ENCODE assay signal across 29 mouse cellular contexts in the genomic region with DNA sequence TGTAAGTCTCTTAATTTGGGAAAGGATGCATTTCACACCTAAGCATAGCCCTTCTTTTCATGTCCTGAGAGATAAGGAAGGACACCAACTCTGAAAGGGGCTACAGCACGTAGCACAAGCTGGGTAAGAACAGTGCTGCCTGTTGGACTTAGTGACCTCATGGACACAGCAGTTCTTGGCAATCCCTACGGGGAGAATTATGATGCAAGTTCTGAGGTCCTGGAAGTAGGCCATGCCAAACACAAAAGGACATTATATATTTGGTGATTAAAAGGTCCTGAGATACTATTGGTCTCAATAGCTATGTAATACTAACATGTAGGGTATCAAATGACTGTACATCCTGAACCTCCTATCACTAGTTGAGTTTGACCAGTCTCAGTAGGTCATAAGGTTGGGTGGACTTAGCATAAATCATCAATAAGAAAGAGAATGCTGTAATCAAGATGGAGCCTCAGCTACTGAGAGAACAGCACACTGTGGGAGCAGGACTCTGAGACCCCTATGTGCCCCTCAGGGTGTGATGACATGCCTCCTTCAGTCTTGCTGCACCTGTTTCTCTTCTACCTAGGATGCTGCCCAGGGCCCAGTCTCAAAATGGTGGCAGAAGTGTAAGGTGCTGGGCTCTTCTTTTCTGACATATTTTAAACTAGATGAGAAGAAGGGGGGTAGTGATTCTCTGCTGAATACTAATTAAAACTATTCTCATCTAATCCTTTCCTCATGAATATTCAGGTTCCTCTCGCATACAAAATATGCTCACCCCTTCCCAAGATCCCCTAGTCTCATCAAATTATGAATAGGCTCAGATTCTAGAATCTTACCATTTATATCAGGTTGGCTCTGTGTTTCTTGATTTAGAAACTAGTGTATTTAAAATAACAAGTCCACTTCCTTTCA.
DNase-seq lines count a peak whose midpoint lies in the region; ATAC-seq lines count a peak whose summit lies in the region.
"Had no signal": no experiment of that assay in that cellular context is flagged by ENCODE, and none has a peak within 500 bp of the region (broad histone marks: within the 10 kb centered on the region; RNA-seq: fewer than 3 reads in every experiment).

No protein-coding gene starts in this region.

- H3K9me3 ChIP-seq in forebrain, embryonic 12.5 days: no peaks in the 10 kb centered on the region
- H3K9me3 ChIP-seq in forebrain, embryonic 11.5 days (ENCODE audit: control insufficient read depth, low read length): no peaks in the 10 kb centered on the region
- H3K9me3 ChIP-seq in midbrain, embryonic 12.5 days: no peaks in the 10 kb centered on the region
- no peaks in the 10 kb centered on the region for H3K9me3 ChIP-seq in midbrain, embryonic 16.5 days (replicated peaks; ENCODE audit: control insufficient read depth, low read length, poor library complexity, severe bottlenecking)
- no peaks in the 10 kb centered on the region for H3K9me3 ChIP-seq in forebrain, embryonic 15.5 days
- H3K9me3 ChIP-seq: heart, embryonic 10.5 days; heart, embryonic 15.5 days; hindbrain, embryonic 12.5 days; limb, embryonic 13.5 days; liver, embryonic 13.5 days; neural tube, embryonic 12.5 days had no signal

- H3K27me3 ChIP-seq in forebrain, embryonic 12.5 days: no peaks in the 10 kb centered on the region
- no peaks in the 10 kb centered on the region for H3K27me3 ChIP-seq in forebrain, embryonic 11.5 days (ENCODE audit: control insufficient read depth, insufficient read depth, low read length)
- no peaks in the 10 kb centered on the region for H3K27me3 ChIP-seq in midbrain, embryonic 12.5 days
- no peaks in the 10 kb centered on the region for H3K27me3 ChIP-seq in midbrain, embryonic 16.5 days (ENCODE audit: control insufficient read depth, insufficient read depth, low read depth, low read length)
- H3K27me3 ChIP-seq in forebrain, embryonic 15.5 days: no peaks in the 10 kb centered on the region
- H3K27me3 ChIP-seq: heart, embryonic 15.5 days; hindbrain, embryonic 12.5 days; limb, embryonic 13.5 days; liver, embryonic 13.5 days; neural tube, embryonic 12.5 days had no signal

- 0 out of 2 replicates have a peak, but pooled peaks have one; percentile 33 for ATAC-seq in forebrain, embryonic 12.5 days (ENCODE audit: low FRiP score)
- ATAC-seq in forebrain, embryonic 11.5 days (replicated peaks; ENCODE audit: low FRiP score): no peak
- ATAC-seq in midbrain, embryonic 12.5 days (ENCODE audit: low FRiP score, low read depth): peak; percentile 49; the same call in 1 of the 2 replicates
- ATAC-seq in midbrain, embryonic 16.5 days: no peak
- ATAC-seq in forebrain, embryonic 15.5 days (replicated peaks): peak; percentile 64
- ATAC-seq: CD4-positive, CD25-positive, alpha-beta regulatory T cell, adult 4 months; intestine, embryonic 16.5 days; lung, postnatal 0 days had no signal

- no peaks in the 10 kb centered on the region for H3K36me3 ChIP-seq in forebrain, embryonic 12.5 days (replicated peaks)
- no peaks in the 10 kb centered on the region for H3K36me3 ChIP-seq in forebrain, embryonic 11.5 days (ENCODE audit: control insufficient read depth, insufficient read depth, low read length)
- H3K36me3 ChIP-seq in midbrain, embryonic 12.5 days: no peaks in the 10 kb centered on the region
- H3K36me3 ChIP-seq in midbrain, embryonic 16.5 days (ENCODE audit: control insufficient read depth, insufficient read depth, low read length): no peaks in the 10 kb centered on the region
- no peaks in the 10 kb centered on the region for H3K36me3 ChIP-seq in forebrain, embryonic 15.5 days
- H3K36me3 ChIP-seq: heart, embryonic 10.5 days; heart, embryonic 15.5 days; hindbrain, embryonic 12.5 days; limb, embryonic 13.5 days; liver, embryonic 13.5 days; neural tube, embryonic 12.5 days had no signal

- H3K27ac ChIP-seq in forebrain, embryonic 12.5 days: no peak overlapping the region
- H3K27ac ChIP-seq in forebrain, embryonic 11.5 days (ENCODE audit: low read depth, low read length): no peak overlapping the region
- no peak overlapping the region for H3K27ac ChIP-seq in midbrain, embryonic 12.5 days (replicated peaks)
- no peak overlapping the region for H3K27ac ChIP-seq in midbrain, embryonic 16.5 days (ENCODE audit: low read length)
- H3K27ac ChIP-seq in forebrain, embryonic 15.5 days (replicated peaks): peak overlapping the region; percentile 46; the same call in 1 of the 2 replicates
- H3K27ac ChIP-seq: heart, embryonic 10.5 days; heart, embryonic 15.5 days; hindbrain, embryonic 12.5 days; kidney, postnatal 0 days; limb, embryonic 13.5 days; liver, embryonic 13.5 days; neural tube, embryonic 12.5 days had no signal

- no peak for DNase-seq in forebrain, embryonic 11.5 days (ENCODE audit: low spot score)
- peak; percentile 75 for DNase-seq in adipocyte (ENCODE audit: low spot score)
- DNase-seq in spleen, postnatal 10 days (ENCODE audit: low spot score in 2 of 2): no peak
- DNase-seq: adrenal gland, postnatal 36 days; cerebellum, adult 8-10 months; cerebellum, postnatal 25 days; gastrocnemius, postnatal 10 days; kidney, adult 8-10 months; kidney, postnatal 4 days; liver, embryonic 13.5 days; lung, adult 18-20 months; right cerebral cortex, adult 18-20 months; spleen, adult 18-20 months; thymus, adult 2 months; thymus, postnatal 36 days had no signal

- no peak overlapping the region for H3K4me3 ChIP-seq in forebrain, embryonic 12.5 days (replicated peaks)
- H3K4me3 ChIP-seq in forebrain, embryonic 11.5 days (ENCODE audit: low read depth, low read length): no peak overlapping the region
- no peak overlapping the region for H3K4me3 ChIP-seq in midbrain, embryonic 12.5 days
- no peak overlapping the region for H3K4me3 ChIP-seq in midbrain, embryonic 16.5 days (ENCODE audit: low read depth, low read length)
- H3K4me3 ChIP-seq in forebrain, embryonic 15.5 days: no peak overlapping the region
- H3K4me3 ChIP-seq: heart, embryonic 10.5 days; heart, embryonic 15.5 days; hindbrain, embryonic 12.5 days; limb, embryonic 13.5 days; liver, embryonic 13.5 days; myocyte; neural tube, embryonic 12.5 days had no signal

- H3K4me1 ChIP-seq in forebrain, embryonic 12.5 days: peaks cover 5% of the 10 kb centered on the region; the same call in 1 of the 2 replicates
- H3K4me1 ChIP-seq in forebrain, embryonic 11.5 days (replicated peaks; ENCODE audit: control insufficient read depth, insufficient read depth, low read length): no peaks in the 10 kb centered on the region
- 0 out of 2 replicates have a peak, but pooled peaks cover 4% of the 10 kb centered on the region for H3K4me1 ChIP-seq in midbrain, embryonic 12.5 days
- peaks cover 3% of the 10 kb centered on the region; the same call in 1 of the 2 replicates for H3K4me1 ChIP-seq in midbrain, embryonic 16.5 days (ENCODE audit: control insufficient read depth, insufficient read depth, low read length)
- H3K4me1 ChIP-seq in forebrain, embryonic 15.5 days: peaks cover 10% of the 10 kb centered on the region
- H3K4me1 ChIP-seq: heart, embryonic 10.5 days; heart, embryonic 15.5 days; hindbrain, embryonic 12.5 days; limb, embryonic 13.5 days; liver, embryonic 13.5 days; neural tube, embryonic 12.5 days had no signal

- no peak overlapping the region for H3K4me2 ChIP-seq in forebrain, embryonic 12.5 days
- no peak overlapping the region for H3K4me2 ChIP-seq in forebrain, embryonic 11.5 days (ENCODE audit: low read depth, low read length, severe bottlenecking)
- H3K4me2 ChIP-seq in midbrain, embryonic 12.5 days (replicated peaks): no peak overlapping the region
- H3K4me2 ChIP-seq in midbrain, embryonic 16.5 days (ENCODE audit: low read length): no peak overlapping the region
- no peak overlapping the region for H3K4me2 ChIP-seq in forebrain, embryonic 15.5 days (replicated peaks)
- H3K4me2 ChIP-seq: heart, embryonic 15.5 days; hindbrain, embryonic 12.5 days; limb, embryonic 13.5 days; liver, embryonic 13.5 days; neural tube, embryonic 12.5 days had no signal

- no peak overlapping the region for H3K9ac ChIP-seq in forebrain, embryonic 12.5 days
- H3K9ac ChIP-seq in forebrain, embryonic 11.5 days (ENCODE audit: low read length): no peak overlapping the region
- H3K9ac ChIP-seq in midbrain, embryonic 12.5 days (replicated peaks): no peak overlapping the region
- H3K9ac ChIP-seq in midbrain, embryonic 16.5 days (ENCODE audit: low read depth, low read length): no peak overlapping the region
- no peak overlapping the region for H3K9ac ChIP-seq in forebrain, embryonic 15.5 days (replicated peaks)
- H3K9ac ChIP-seq: heart, embryonic 15.5 days; hindbrain, embryonic 12.5 days; limb, embryonic 13.5 days; liver, embryonic 13.5 days; neural tube, embryonic 12.5 days had no signal

- whole genome bisulfite sequencing in forebrain, embryonic 12.5 days: 62% methylated on average over 3 of the region's 3 CpGs
- WGBS in forebrain, embryonic 11.5 days: 79% methylated on average over 3 of the region's 3 CpGs
- WGBS in midbrain, embryonic 12.5 days: 71% methylated on average over 3 of the region's 3 CpGs
- WGBS in midbrain, embryonic 16.5 days: 72% methylated on average over 3 of the region's 3 CpGs
- 51% methylated on average over 3 of the region's 3 CpGs for WGBS in forebrain, embryonic 15.5 days

Comparison
In these comparisons a context has a peak if more than half of its experiments do, and no peak if none do; other contexts are left out.
1. ATAC-seq: peak in forebrain, embryonic 12.5 days (single experiment), midbrain, embryonic 12.5 days (single experiment) and forebrain, embryonic 15.5 days (single experiment); none in forebrain, embryonic 11.5 days (single experiment) and midbrain, embryonic 16.5 days (single experiment).